Mouse (Mus musculus) midbrain, postnatal 0 days (tissue): Measurements from ENCODE around the gene Adam33. TPM values are rescaled to one million over a fixed set of nuclear protein-coding genes. Genes with fewer than 3 reads are reported as not detected.
"Not testable (repeated sequence)": the region's sequence is repeated elsewhere in the genome, so short reads cannot be mapped to it uniquely, and the experiment has no call there.

Experiments
- ATAC-seq: fragments of 200-750 bp; cut with Nextera tagmentation; 2 replicates; pipeline ENCODE4 v1.8.0; 2017; ENCODE audit warnings: moderate number of reproducible peaks, mild to moderate bottlenecking, moderate TSS enrichment, moderate library complexity; ENCODE audit not compliant: low FRiP score
- DNase-seq: peaks from one replicate; pipeline ENCODE4 v3.0.0-alpha.2; 2015; ENCODE audit warnings: low spot score
- H3K27ac ChIP-seq: fragments of 300-500 bp; sonication (generic); 2 replicates; pipeline ENCODE4 v1.5.1; 2014; ENCODE audit warnings: low read depth, mild to moderate bottlenecking, low read length, mixed read lengths
- H3K27me3 ChIP-seq: fragments of 300-500 bp; sonication (generic); 2 replicates; pipeline ENCODE4 v1.6.1; 2014; ENCODE audit warnings: low read length, control low read depth, mixed read lengths; ENCODE audit not compliant: insufficient read depth
- H3K36me3 ChIP-seq: fragments of 300-500 bp; sonication (generic); 2 replicates; pipeline ENCODE4 v1.6.1; 2014; ENCODE audit warnings: low read length, control low read depth, mixed read lengths; ENCODE audit not compliant: insufficient read depth
- H3K4me1 ChIP-seq: fragments of 300-500 bp; sonication (generic); 2 replicates; pipeline ENCODE4 v1.6.1; 2014; ENCODE audit warnings: mild to moderate bottlenecking, control low read depth, antibody characterized with exemption, low read length, mixed read lengths; ENCODE audit not compliant: insufficient read depth
- H3K4me2 ChIP-seq: fragments of 300-500 bp; sonication (generic); 2 replicates; pipeline ENCODE4 v1.6.1; 2014; ENCODE audit warnings: low read depth, mild to moderate bottlenecking, low read length, mixed read lengths; ENCODE audit not compliant: poor library complexity, severe bottlenecking
- H3K4me3 ChIP-seq: fragments of 300-500 bp; sonication (generic); 2 replicates; pipeline ENCODE4 v1.5.1; 2014; ENCODE audit warnings: low read depth, mild to moderate bottlenecking, low read length, moderate library complexity
- H3K9ac ChIP-seq: fragments of 300-500 bp; sonication (generic); replicated peaks from 2 replicates; pipeline ENCODE4 v1.6.1; 2014; ENCODE audit warnings: mild to moderate bottlenecking, low read length, moderate library complexity, mixed read lengths; ENCODE audit not compliant: poor library complexity, severe bottlenecking
- H3K9me3 ChIP-seq: fragments of 300-500 bp; sonication (generic); 2 replicates; pipeline ENCODE4 v1.6.1; 2016; ENCODE audit warnings: low read length, control low read depth
- CTCF ChIP-seq: IDR thresholded peaks from 2 replicates; pipeline ENCODE4 v1.5.1; 2016; ENCODE audit warnings: antibody characterized with exemption, mild to moderate bottlenecking
- WGBS: fragments of 180-500 bp; shearing (Covaris S2); extraction: QIAGEN DNeasy Blood & Tissue Kit; methylation state at CpG from one replicate; pipeline ENCODE4 v1.1.7; 2014; 5-methylcytosine and 5-hydroxymethylcytosine counted together
- polyA plus RNA-seq: library from polyadenylated mRNA; unstranded; fragments of >200 nt; fragmentation: Nextera tagmentation; extraction: Ambion mirVana; gene quantifications from 2 replicates; pipeline ENCODE4 v1.2.1, GENCODE M21; 2015
- total RNA-seq: library from RNA; depleted of rRNA; stranded (reverse); fragments of >200 nt; gene quantifications from 2 replicates; pipeline ENCODE4 v1.2.3, GENCODE M21; 2014

Adam33 gene
- total and polyA plus RNA-seq, 2 experiments from 2014 or later: 1.4 to 2.1 TPM

DNA sequence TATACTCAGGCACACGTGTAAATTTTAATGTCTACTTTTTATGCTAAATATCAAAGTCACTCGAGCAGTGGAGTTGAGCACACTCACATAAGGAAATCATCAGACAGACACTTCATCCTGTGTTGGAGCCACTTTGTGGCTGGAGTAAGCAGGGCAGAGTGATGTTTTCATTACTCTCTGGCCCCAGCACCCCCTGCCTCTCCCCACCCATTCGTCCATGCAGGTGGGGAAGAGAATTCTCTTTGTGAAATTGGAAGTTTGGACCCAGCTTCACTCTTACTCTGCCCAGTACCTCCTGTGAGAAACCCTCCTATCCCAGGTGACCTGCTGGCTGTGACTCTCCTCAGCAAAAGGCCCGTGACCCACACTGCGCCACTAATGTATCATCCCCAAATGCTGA is 24.9 kb downstream of the Adam33 start:
- Histone ChIP-seq H3K4me3 (no peak overlapping the region), H3K4me1 (peaks cover 2% of the 10 kb centered on the region; the same call in 1 of the 2 replicates), H3K27ac (no peak overlapping the region), H3K27me3 (no peaks in the 10 kb centered on the region), H3K36me3 (no peaks in the 10 kb centered on the region), H3K4me2 (no peak overlapping the region), H3K9ac (no peak overlapping the region), H3K9me3 (no peaks in the 10 kb centered on the region; the same call in 1 of the 2 replicates)
- no peak for TF ChIP-seq CTCF
- no peak for DNase-seq
- ATAC-seq: no peak
- WGBS: 77% methylated on average over 5 of the region's 5 CpGs

DNA sequence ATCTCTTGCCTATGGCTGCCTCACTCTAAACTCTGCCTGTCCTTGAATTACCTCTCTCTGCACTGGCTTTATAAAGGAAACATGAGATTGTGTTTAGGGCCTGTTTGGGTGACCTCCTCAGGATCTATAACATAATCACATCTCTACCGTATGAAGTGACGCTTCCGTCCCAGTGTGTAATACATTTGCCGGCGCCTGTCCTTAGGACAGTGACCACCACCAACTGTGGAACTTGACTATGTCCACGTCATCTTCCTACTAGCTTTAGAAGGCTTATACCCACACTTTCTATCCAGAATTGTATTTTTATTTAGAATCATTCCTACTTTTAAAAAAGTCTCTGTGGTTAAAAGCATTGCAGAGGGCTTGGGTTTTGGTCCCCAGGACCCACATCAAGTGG is 25.4 kb downstream of the Adam33 start:
- DNase-seq: no peak
- no peak overlapping the region for H3K27ac ChIP-seq
- H3K9ac ChIP-seq: no peak overlapping the region
- WGBS: 88% methylated on average over 6 of the region's 6 CpGs
- no peak overlapping the region for H3K4me3 ChIP-seq
- H3K36me3 ChIP-seq: no peaks in the 10 kb centered on the region
- H3K4me1 ChIP-seq: peaks cover 2% of the 10 kb centered on the region; the same call in 1 of the 2 replicates
- ATAC-seq: no peak
- no peaks in the 10 kb centered on the region for H3K27me3 ChIP-seq
- no peak overlapping the region for H3K4me2 ChIP-seq
- TF ChIP-seq CTCF: no peak
- H3K9me3 ChIP-seq: no peaks in the 10 kb centered on the region; the same call in 1 of the 2 replicates

DNA sequence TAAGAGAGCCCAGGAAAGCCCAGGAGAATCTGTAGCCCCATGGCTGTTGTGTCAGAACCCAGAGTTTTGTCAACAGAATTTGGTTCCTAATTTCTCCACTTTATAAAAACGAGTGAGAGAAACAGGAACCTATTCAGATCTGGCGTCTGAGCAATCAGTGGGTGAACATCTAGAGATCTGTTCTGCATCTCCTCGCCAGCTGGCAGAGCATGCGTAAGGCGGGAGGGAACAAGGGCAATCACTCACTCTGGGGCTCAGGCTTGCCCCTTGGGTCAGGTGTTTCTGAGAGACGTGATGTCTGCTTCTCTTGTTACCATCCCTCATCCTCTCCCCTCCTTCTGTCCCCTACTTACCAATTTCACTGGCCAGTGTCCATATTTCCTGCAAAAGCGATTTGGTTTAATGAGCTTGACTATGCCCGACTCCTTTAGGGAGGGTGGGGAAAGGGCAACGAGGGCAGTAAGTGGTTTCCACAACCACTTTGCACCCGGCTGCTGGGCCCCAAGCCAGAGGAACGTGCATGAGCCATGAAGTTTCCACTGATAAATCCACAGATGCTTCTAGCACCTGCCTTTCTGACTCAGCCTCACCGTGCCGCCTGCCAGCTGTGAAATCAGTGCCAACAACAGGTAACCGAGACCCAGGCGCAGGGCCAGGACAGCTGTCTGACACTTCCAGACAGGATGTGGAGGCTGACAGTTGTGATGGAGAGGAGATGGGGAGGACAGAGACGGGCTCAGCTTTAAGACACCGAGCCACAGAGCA is 26.2 kb downstream of the Adam33 start:
- no peak overlapping the region for H3K9ac ChIP-seq
- H3K27ac ChIP-seq: no peak overlapping the region
- no peak overlapping the region for H3K4me3 ChIP-seq
- WGBS: 70% methylated on average over 17 of the region's 17 CpGs
- DNase-seq: peak; percentile 10
- H3K4me1 ChIP-seq: peaks cover 2% of the 10 kb centered on the region; the same call in 1 of the 2 replicates
- no peaks in the 10 kb centered on the region for H3K27me3 ChIP-seq
- no peak for ATAC-seq
- H3K36me3 ChIP-seq: no peaks in the 10 kb centered on the region
- no peak for TF ChIP-seq CTCF
- H3K4me2 ChIP-seq: no peak overlapping the region
- H3K9me3 ChIP-seq: no peaks in the 10 kb centered on the region; the same call in 1 of the 2 replicates

DNA sequence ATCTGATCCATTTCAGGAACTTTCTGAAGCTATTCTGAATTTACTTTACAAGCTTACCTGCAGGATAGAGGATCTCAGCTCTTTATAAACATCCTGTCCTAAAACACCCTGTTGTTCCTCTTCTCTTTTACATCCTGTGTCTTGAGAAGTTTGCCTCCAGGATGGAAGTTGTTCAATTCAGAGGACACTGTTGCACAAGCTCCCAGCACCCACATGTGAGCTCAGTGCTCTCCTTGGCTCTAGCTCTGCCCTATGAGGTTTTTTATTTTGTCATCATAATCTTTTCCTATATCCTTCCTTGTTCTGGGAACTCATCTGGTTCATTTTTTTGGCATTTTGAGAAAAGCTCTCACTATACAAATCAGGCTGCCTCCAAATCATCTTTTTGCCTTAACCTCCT is 26.9 kb downstream of the Adam33 start:
- Histone ChIP-seq H3K27ac (no peak overlapping the region), H3K4me2 (no peak overlapping the region), H3K4me3 (no peak overlapping the region), H3K9me3 (no peaks in the 10 kb centered on the region; the same call in 1 of the 2 replicates), H3K36me3 (no peaks in the 10 kb centered on the region), H3K9ac (no peak overlapping the region), H3K4me1 (peaks cover 2% of the 10 kb centered on the region; the same call in 1 of the 2 replicates), H3K27me3 (no peaks in the 10 kb centered on the region)
- ATAC-seq (no peak), DNase-seq (no peak)
- TF ChIP-seq CTCF: no peak

DNA sequence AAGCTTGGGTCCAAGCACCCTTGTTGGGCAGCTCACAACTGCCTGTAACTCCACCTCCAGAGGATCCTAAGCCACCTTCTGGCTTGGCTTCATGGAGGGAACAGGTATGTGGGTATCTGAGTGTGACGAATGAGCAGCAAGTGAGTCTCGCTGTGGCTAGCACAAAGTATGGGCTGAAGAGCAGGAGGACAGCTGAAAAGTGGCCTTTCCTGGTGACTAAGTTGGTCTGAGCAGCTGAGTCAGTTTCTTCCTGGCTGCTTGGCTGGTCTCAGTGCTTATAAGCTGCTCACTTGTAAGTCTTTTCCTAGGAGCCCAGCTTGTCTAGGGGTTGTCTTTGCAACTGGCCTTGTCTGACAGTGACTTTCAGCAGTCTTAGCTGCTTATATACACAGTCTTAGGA is 27.3 kb downstream of the Adam33 start:
- Histone ChIP-seq H3K9me3 (no peaks in the 10 kb centered on the region; the same call in 1 of the 2 replicates), H3K4me2 (no peak overlapping the region), H3K9ac (no peak overlapping the region), H3K27ac (no peak overlapping the region), H3K4me3 (no peak overlapping the region), H3K4me1 (peaks cover 2% of the 10 kb centered on the region; the same call in 1 of the 2 replicates), H3K36me3 (no peaks in the 10 kb centered on the region), H3K27me3 (no peaks in the 10 kb centered on the region)
- no peak for TF ChIP-seq CTCF
- WGBS: 87% methylated on average over 2 of the region's 2 CpGs
- no peak for DNase-seq
- ATAC-seq: no peak

DNA sequence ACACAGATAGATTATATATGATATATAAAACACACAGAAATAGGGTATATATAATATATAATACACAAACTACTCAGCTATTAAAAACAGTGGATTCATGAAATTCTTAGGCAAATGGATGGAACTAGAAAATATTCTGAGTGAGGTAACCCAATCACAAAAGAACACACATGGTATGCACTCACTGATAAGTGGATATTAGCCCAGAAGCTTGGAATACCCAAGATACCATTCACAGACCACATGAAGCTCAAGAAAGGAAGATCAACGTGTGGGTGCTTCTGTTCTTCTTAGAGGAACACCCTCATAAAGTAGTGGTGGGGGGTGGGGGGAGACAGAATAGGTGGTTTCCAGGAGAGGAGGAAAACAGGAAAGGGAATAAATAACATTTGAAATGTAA is 32.2 kb downstream of the Adam33 start:
- peaks cover 11% of the 10 kb centered on the region for H3K36me3 ChIP-seq
- not testable (repeated sequence) for DNase-seq, H3K4me1 ChIP-seq, H3K27me3 ChIP-seq, H3K27ac ChIP-seq, H3K4me3 ChIP-seq, H3K9ac ChIP-seq, H3K9me3 ChIP-seq, ATAC-seq, H3K4me2 ChIP-seq
- 73% methylated on average over 1 of the region's 1 CpGs for WGBS
